Mouse (Mus musculus) ES-E14 (cell line): ENCODE measurements around the gene E2f3. TPM values are rescaled to one million over a fixed set of nuclear protein-coding genes. Genes with fewer than 3 reads are reported as not detected.

ENCODE experiments used
- DNase-seq: peaks from one replicate; pipeline ENCODE4 v3.0.0-alpha.2; 2013; ENCODE audit warnings: low read depth, low spot score
- H3K27ac ChIP-seq: 2 replicates; pipeline ENCODE4 v1.5.1; 2012; ENCODE audit warnings: low read depth, mild to moderate bottlenecking, low read length, moderate library complexity, mixed read lengths; ENCODE audit not compliant: poor library complexity, insufficient read depth, severe bottlenecking
- H3K36me3 ChIP-seq: 2 replicates; pipeline ENCODE4 v1.6.1; 2012; ENCODE audit warnings: mild to moderate bottlenecking, low read length, moderate library complexity, mixed read lengths; ENCODE audit not compliant: control insufficient read depth, poor library complexity, insufficient read depth, severe bottlenecking
- H3K4me1 ChIP-seq, 2 experiments: fragments of 150-350 bp in 1 of 2; sonication (generic) in 1 of 2; 2 replicates each; pipeline ENCODE4 v1.6.1; 2012; ENCODE audit warnings: low read length in 2 of 2, mild to moderate bottlenecking in 1 of 2, mixed read lengths in 1 of 2; ENCODE audit not compliant: control insufficient read depth in 2 of 2, insufficient read depth in 2 of 2, poor library complexity in 1 of 2
- H3K4me3 ChIP-seq, 2 experiments: fragments of 150-350 bp in 1 of 2; sonication (generic) in 1 of 2; 2 replicates each; pipeline ENCODE4 v1.5.1; 2012; ENCODE audit warnings: low read length in 2 of 2, low read depth in 1 of 2, mild to moderate bottlenecking in 1 of 2, mixed read lengths in 1 of 2; ENCODE audit not compliant: insufficient read depth in 1 of 2, poor library complexity in 1 of 2, severe bottlenecking in 1 of 2
- H3K9ac ChIP-seq: 2 replicates; pipeline ENCODE4 v1.6.1; 2012; ENCODE audit warnings: low read depth, mild to moderate bottlenecking, low read length, mixed read lengths; ENCODE audit not compliant: poor library complexity, insufficient read depth, severe bottlenecking
- H3K9me3 ChIP-seq: fragments of 150-350 bp; sonication (generic); 2 replicates; pipeline ENCODE4 v1.6.1; 2012; ENCODE audit warnings: low read depth, mild to moderate bottlenecking, low read length; ENCODE audit not compliant: control insufficient read depth, insufficient read depth
- CHD2 ChIP-seq: IDR thresholded peaks from 2 replicates; pipeline ENCODE4 v1.6.1; 2014; ENCODE audit warnings: mild to moderate bottlenecking, low read depth, low read length, inconsistent platforms
- HCFC1 ChIP-seq: IDR thresholded peaks from 2 replicates; pipeline ENCODE4 v1.6.1; 2012; ENCODE audit warnings: low read length, inconsistent platforms, borderline replicate concordance; ENCODE audit not compliant: insufficient read depth
- MAFK ChIP-seq: IDR thresholded peaks from 2 replicates; pipeline ENCODE4 v1.6.1; 2014; ENCODE audit warnings: mild to moderate bottlenecking, low read depth, low read length, inconsistent platforms; ENCODE audit not compliant: insufficient read depth
- ZC3H11A ChIP-seq: IDR thresholded peaks from 2 replicates; pipeline ENCODE4 v1.6.1; 2012; ENCODE audit warnings: low read depth, mild to moderate bottlenecking, inconsistent platforms, low read length, borderline replicate concordance
- ZNF384 ChIP-seq: IDR thresholded peaks from 2 replicates; pipeline ENCODE4 v1.6.1; 2012; ENCODE audit warnings: low read depth, low read length, inconsistent platforms
- in situ Hi-C, 2 experiments: fragments of 600-800 bp; cut with MboI; formaldehyde crosslinking; loops; one replicate each; pipeline ENCODE4 v1.15.1; 2025; ENCODE audit warnings: low sequenced_read_pairs in 2 of 2, inconsistent platforms in 1 of 2; ENCODE audit not compliant: unreplicated experiment in 2 of 2
- total RNA-seq: library from RNA; depleted of rRNA; stranded (reverse); fragments of 300-350 nt; gene quantifications from 2 replicates; pipeline ENCODE4 v1.2.3, GENCODE M21; 2012

E2f3 gene
- total RNA-seq, 1 experiment: 12.5 TPM

DNA sequence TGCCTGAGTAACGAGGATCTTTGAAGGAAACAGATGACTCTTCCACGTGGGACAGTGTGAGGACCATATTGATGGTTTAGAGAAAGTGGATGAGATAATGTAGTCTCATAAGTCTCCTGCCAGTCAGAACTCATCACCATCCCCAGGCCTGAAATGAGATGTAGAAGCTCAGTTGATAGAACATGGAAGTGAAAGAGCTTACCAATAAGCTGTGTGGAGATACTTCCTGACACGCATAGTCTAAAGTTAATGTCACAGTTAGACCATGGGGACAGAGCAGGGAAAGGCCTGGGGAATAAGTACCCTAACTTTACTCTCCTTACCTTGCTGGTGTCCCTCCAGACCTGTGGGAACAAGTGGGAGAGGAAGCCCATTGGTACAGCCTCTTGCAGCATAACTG is 22.9 kb upstream of the E2f3 start:
- H3K4me3 ChIP-seq: no peak overlapping the region
- in situ Hi-C loops: no loop called here
- H3K9me3 ChIP-seq: no peaks in the 10 kb centered on the region
- no peak for DNase-seq
- H3K36me3 ChIP-seq: no peaks in the 10 kb centered on the region
- no peaks in the 10 kb centered on the region for H3K4me1 ChIP-seq
- H3K27ac ChIP-seq: no peak overlapping the region
- TF ChIP-seq ZNF384 (no peak), ZC3H11A (no peak), MAFK (no peak), HCFC1 (no peak), CHD2 (no peak)
- no peak overlapping the region for H3K9ac ChIP-seq

DNA sequence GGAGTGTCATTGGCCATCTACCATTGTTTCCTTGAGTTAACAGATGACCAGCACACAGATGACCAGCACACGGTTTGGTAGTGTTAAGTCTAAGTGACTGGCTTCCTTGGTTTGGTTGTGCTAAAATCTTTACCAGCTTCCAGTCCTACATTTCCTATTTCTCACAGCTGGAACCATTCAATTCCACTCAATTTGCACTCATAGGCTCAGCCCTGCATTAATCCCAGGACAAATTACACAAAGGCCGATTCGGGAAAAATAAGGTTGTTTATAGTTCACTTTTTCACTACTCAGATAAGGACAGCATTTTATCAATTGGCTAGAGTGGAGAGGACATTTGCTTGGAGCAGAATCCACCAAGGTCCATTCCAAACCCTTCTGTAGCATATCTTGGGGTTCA is 19.6 kb upstream of the E2f3 start:
- Histone ChIP-seq H3K9ac (no peak overlapping the region), H3K9me3 (no peaks in the 10 kb centered on the region), H3K4me3 (no peak overlapping the region), H3K36me3 (no peaks in the 10 kb centered on the region), H3K4me1 (peaks cover 0 to 2% of the 10 kb centered on the region in 2 experiments; a peak in 1 of 4 replicates), H3K27ac (no peak overlapping the region)
- no peak for DNase-seq
- in situ Hi-C loops: no loop called here
- TF ChIP-seq CHD2 (no peak), MAFK (no peak), ZC3H11A (no peak), ZNF384 (no peak), HCFC1 (no peak)

DNA sequence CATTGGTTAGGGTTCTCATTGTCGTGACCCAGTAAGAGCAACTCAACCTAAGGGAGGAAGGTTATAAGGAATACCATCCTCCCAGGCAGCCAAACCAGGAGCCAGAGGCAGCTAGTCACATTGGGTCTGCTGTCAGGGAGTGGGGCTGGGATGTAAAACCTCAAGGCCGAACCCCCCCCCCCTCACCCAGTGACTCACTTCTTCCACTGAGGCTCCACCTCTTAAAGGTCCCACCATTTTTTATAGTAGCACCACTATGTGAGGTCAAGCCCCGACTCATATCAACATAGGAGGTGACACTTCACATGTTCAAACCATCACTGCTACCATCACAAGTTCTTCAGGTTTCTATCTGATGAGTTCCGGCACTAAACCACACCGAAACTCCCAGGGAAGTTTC is 19.0 kb upstream of the E2f3 start:
- no peak for DNase-seq
- in situ Hi-C loops: no loop called here
- H3K36me3 ChIP-seq: no peaks in the 10 kb centered on the region
- H3K4me3 ChIP-seq: no peak overlapping the region
- no peaks in the 10 kb centered on the region for H3K9me3 ChIP-seq
- H3K4me1 ChIP-seq: peaks cover 0 to 2% of the 10 kb centered on the region in 2 experiments; a peak in 1 of 4 replicates
- no peak overlapping the region for H3K27ac ChIP-seq
- TF ChIP-seq ZC3H11A (no peak), ZNF384 (no peak), CHD2 (no peak), HCFC1 (no peak), MAFK (no peak)
- H3K9ac ChIP-seq: no peak overlapping the region

DNA sequence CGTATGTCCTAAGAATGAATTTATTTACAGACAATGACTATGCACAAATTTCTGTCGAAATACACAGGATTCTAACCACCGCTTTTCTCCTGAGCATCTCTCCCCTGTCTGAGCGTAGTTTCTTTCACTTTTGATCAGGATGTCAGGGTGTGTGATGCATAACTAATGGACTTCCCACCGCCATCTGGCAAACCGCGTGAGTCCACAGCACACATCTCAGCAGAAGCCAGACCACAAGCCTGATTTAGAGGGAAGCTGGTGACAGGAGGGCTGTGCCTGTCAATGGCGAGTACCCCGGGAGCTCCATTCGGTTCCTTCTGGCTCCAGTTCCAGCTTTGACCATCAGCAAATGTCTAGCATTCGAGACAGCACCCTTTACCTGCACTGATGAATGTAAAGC is 17.3 kb upstream of the E2f3 start:
- Histone ChIP-seq H3K36me3 (no peaks in the 10 kb centered on the region), H3K27ac (no peak overlapping the region), H3K4me3 (no peak overlapping the region), H3K9me3 (no peaks in the 10 kb centered on the region), H3K4me1 (peaks cover 0 to 2% of the 10 kb centered on the region in 2 experiments; a peak in 1 of 4 replicates), H3K9ac (no peak overlapping the region)
- TF ChIP-seq CHD2 (no peak), ZC3H11A (no peak), MAFK (no peak), HCFC1 (no peak), ZNF384 (no peak)
- no peak for DNase-seq
- in situ Hi-C loops: no loop called here

DNA sequence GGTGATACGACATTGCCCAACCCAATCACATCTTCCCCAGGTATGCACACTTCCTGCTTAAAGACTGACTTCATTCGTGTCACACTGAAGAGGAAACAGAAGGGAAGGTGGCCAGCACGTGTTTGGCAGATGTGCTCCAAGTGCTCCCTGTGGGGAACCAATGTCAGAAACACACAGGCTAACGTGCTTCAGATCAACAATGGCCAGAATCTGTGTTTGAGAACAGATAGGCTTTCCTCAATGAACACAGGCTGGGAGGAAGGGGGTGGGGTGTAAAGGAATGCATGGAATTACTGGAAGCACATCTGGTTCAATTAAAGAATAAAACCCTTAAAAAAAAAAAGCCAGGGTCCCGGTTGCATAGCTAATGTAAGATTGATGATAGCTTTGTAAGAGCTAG is 15.2 kb upstream of the E2f3 start:
- H3K4me3 ChIP-seq: no peak overlapping the region
- TF ChIP-seq ZC3H11A (no peak), HCFC1 (no peak), CHD2 (no peak), MAFK (no peak), ZNF384 (no peak)
- H3K36me3 ChIP-seq: no peaks in the 10 kb centered on the region
- in situ Hi-C loops: no loop called here
- no peak overlapping the region for H3K9ac ChIP-seq
- peaks cover 0 to 2% of the 10 kb centered on the region in 2 experiments; a peak in 1 of 4 replicates for H3K4me1 ChIP-seq
- H3K27ac ChIP-seq: no peak overlapping the region
- no peaks in the 10 kb centered on the region for H3K9me3 ChIP-seq
- DNase-seq: no peak
